Mouse (Mus musculus): Measurements from ENCODE around the gene Tha1. TPM values are rescaled to one million over a fixed set of nuclear protein-coding genes. Genes with fewer than 3 reads are reported as not detected.

Tha1 gene
- polyA plus RNA-seq, 1 experiment from 2014 or later, result 5.5 TPM

DNA sequence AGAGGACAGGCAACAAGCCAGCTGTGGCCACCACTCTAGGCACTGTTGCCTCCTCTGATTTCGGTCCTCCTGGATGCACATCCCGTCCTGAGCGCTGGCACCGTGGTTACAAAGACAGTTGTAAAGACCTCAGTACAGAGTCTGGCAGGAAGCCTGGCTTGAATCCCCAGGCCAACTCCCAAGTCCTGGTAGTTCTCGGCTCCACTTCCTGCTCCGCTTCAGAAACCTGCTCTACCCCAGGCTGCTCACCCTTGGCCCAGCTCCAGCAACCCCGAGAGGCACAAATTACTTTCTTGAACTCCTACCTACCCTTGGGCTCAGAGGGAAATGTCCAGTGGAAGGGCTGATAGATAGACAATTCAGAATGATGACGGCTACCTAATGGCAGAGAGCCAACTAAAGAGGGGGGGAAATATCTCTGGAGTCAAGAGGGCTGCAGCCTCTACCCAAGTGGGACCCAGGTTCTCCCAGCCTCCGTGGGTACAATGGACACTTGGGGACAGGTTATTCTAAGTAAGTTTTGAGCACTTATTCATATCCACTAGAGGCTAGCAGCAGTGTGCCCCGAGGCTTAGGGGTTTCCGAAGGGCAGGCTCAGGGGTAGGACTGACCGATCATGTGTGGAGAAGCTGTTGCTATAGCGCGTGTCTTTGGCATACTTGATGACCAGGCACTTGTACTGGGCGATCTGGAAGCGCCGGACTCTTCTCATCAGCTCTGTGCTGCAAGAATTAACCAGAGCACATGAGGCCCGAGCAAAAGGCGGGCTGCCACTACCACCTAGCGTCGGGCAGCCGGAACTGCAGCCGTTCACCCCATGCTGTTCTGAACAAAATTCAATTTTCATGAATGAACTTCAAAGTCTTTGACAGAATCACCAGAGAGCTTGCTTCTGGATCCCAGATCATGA, 49.0 kb downstream of the Tha1 start:
- Histone ChIP-seq H3K4me1 (replicated peaks) (peaks cover 87% of the 10 kb centered on the region), H3K4me3 (peak overlapping the region; percentile 65), H3K36me3 (peaks cover 26% of the 10 kb centered on the region), H3K27me3 (no peaks in the 10 kb centered on the region), H3K9me3 (replicated peaks) (no peaks in the 10 kb centered on the region), H3K4me2 (peak overlapping the region; percentile 92), H3K27ac (peak overlapping the region; percentile 95), H3K9ac (peak overlapping the region; percentile 73)
- ATAC-seq (replicated peaks; ENCODE audit: insufficient number of reproducible peaks, insufficient read depth, low FRiP score, low read depth), result peak; percentile 67
- WGBS, result 8% methylated on average over 23 of the region's 23 CpGs

DNA sequence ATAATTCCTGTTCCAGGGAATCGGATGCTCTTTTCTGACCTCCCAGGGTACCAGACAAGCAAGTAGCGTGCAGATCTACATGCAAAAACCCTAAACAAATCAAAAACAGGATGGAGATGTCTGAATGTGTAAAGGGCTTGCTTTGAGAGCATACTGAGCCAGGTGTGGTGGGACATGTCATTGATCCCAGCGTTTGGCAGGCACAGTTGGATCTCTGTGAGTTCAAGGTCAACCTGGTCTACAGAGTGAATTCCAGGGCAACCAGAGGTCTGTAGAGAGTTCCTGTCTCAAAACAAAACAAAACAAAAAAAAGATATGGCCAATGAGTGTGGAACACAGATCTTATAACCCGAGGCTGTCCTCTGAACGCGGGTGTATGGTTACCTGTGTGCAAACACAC, 49.9 kb downstream of the Tha1 start:
- no peaks in the 10 kb centered on the region for H3K9me3 ChIP-seq (replicated peaks)
- H3K27me3 ChIP-seq, result no peaks in the 10 kb centered on the region
- peak overlapping the region; percentile 92 for H3K4me2 ChIP-seq
- peak overlapping the region; percentile 95 for H3K27ac ChIP-seq
- no peak for ATAC-seq (replicated peaks; ENCODE audit: insufficient number of reproducible peaks, insufficient read depth, low FRiP score, low read depth)
- no peak overlapping the region for H3K9ac ChIP-seq
- 85% methylated on average over 6 of the region's 6 CpGs for WGBS
- peaks cover 26% of the 10 kb centered on the region for H3K36me3 ChIP-seq
- H3K4me3 ChIP-seq, result no peak overlapping the region; the same call in 1 of the 2 replicates
- peaks cover 84% of the 10 kb centered on the region for H3K4me1 ChIP-seq (replicated peaks)

DNA sequence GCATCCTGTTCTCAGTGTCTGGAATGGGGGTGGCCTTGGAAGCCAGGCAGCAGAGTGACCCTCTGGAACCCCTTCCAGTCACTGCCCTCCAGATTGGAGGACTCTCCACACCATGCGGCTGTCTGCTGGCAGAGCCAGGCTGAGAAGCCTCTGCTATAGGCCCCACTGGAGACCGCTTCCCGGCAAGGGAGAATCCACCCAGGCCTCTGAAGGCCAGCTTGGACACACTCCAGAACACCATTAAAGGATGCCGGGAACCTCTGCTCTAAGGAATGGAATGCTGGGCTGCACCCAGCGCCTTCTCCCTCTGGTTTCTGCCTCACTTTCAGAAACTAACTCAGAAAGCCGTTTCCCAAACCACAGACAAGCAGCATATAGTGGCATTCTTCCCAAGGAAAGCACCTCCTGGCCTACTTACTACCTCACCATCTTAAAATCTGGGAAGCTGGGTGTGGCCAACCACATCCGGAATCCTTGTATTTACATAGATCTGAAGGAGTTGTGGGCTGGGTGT, 50.5 kb downstream of the Tha1 start:
- no peak for ATAC-seq (replicated peaks; ENCODE audit: insufficient number of reproducible peaks, insufficient read depth, low FRiP score, low read depth)
- no peaks in the 10 kb centered on the region for H3K27me3 ChIP-seq
- peaks cover 84% of the 10 kb centered on the region for H3K4me1 ChIP-seq (replicated peaks)
- no peak overlapping the region for H3K4me3 ChIP-seq
- H3K9me3 ChIP-seq (replicated peaks), result no peaks in the 10 kb centered on the region
- H3K9ac ChIP-seq, result no peak overlapping the region
- H3K36me3 ChIP-seq, result peaks cover 33% of the 10 kb centered on the region
- 29% methylated on average over 7 of the region's 7 CpGs for whole genome bisulfite sequencing
- peak overlapping the region; percentile 95 for H3K27ac ChIP-seq
- peak overlapping the region; percentile 33 for H3K4me2 ChIP-seq

DNA sequence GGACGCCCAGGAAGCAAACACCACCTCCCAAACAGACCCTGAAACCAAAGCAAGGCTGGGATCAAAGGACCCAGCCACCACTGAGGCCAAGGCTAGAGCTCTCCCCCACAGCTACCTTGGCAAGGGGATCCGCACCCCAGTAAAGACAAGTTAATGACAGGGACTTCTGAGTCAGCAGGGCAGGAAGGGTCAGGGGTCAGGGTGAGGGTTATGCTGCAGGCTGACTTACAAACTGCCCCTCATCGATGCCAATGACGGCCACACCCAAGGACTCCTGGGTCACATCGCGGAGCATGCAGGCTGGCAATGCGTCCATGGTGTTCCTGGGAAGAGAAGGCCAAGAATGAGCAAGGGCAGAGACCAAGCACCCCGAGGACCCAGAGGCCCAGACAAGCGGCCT, 51.4 kb downstream of the Tha1 start:
- no peaks in the 10 kb centered on the region for H3K9me3 ChIP-seq (replicated peaks)
- H3K27me3 ChIP-seq, result no peaks in the 10 kb centered on the region
- H3K4me1 ChIP-seq (replicated peaks), result peaks cover 75% of the 10 kb centered on the region
- no peak overlapping the region for H3K9ac ChIP-seq
- 86% methylated on average over 9 of the region's 9 CpGs for WGBS
- H3K36me3 ChIP-seq, result peaks cover 42% of the 10 kb centered on the region
- no peak for ATAC-seq (replicated peaks; ENCODE audit: insufficient number of reproducible peaks, insufficient read depth, low FRiP score, low read depth)
- no peak overlapping the region for H3K4me3 ChIP-seq
- no peak overlapping the region for H3K27ac ChIP-seq
- no peak overlapping the region for H3K4me2 ChIP-seq

DNA sequence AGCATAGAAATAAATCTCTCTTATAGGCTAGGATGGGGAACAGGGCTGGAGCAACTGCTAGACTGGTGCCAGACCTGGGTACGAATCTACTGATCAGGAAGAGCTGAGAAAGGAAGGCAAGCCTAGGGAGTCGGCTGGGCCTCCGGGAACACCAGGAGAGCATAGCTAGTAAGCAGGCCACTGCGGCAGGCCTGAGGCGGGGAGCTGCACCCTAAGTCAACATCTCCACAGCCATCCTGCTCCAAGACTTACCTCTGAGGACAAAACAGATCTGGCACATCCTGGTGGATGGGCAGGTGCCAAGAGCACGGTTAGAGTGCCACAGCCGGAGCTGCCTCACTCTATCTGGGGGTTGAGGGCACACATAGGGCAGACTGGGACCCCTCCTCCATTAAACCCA, 53.1 kb downstream of the Tha1 start:
- Histone ChIP-seq H3K9me3 (replicated peaks) (no peaks in the 10 kb centered on the region), H3K27ac (peak overlapping the region; percentile 89), H3K9ac (no peak overlapping the region), H3K4me3 (no peak overlapping the region), H3K27me3 (no peaks in the 10 kb centered on the region), H3K36me3 (peaks cover 54% of the 10 kb centered on the region), H3K4me2 (no peak overlapping the region), H3K4me1 (replicated peaks) (peaks cover 68% of the 10 kb centered on the region)
- ATAC-seq (replicated peaks; ENCODE audit: insufficient number of reproducible peaks, insufficient read depth, low FRiP score, low read depth), result no peak
- 87% methylated on average over 7 of the region's 7 CpGs for WGBS

DNA sequence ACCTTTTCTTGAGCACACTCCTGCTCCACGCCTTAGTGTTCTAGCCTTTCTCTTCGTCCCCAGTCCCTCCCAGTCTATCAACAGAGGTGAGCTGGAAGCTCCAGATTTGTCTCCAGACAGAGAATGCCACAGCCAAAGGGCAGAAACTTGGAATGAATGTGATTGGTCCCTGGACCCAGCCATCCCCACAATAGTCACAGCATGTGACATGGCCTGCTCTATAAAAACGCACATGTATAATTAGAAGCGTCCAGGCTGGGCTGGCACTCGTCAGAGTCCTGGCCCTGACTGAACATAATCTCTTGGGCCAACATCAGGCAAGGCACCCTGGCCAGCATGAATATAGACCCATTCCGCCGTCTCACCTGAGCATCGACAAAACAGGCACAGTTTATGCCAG, 54.2 kb downstream of the Tha1 start:
- no peak overlapping the region for H3K9ac ChIP-seq
- H3K4me1 ChIP-seq (replicated peaks), result peaks cover 70% of the 10 kb centered on the region
- 49% methylated on average over 8 of the region's 8 CpGs for WGBS
- H3K27ac ChIP-seq, result peak overlapping the region; percentile 89
- peak; percentile 77 for ATAC-seq (replicated peaks; ENCODE audit: insufficient number of reproducible peaks, insufficient read depth, low FRiP score, low read depth)
- no peaks in the 10 kb centered on the region for H3K27me3 ChIP-seq
- no peaks in the 10 kb centered on the region for H3K9me3 ChIP-seq (replicated peaks)
- H3K4me3 ChIP-seq, result no peak overlapping the region
- H3K4me2 ChIP-seq, result peak overlapping the region; percentile 17; the same call in 1 of the 2 replicates
- H3K36me3 ChIP-seq, result peaks cover 63% of the 10 kb centered on the region

Other genes with a start within 250 kb of the Tha1 start
- gene Tnrc6c, start 219.2 kb downstream of the Tha1 start, polyA plus RNA-seq (2015; fragmentation: Nextera tagmentation; extraction: Ambion mirVana), result 6.6 and 7.3 TPM in 2 replicates
- gene Tmc8, start 91.4 kb downstream of the Tha1 start, polyA plus RNA-seq (2015; fragmentation: Nextera tagmentation; extraction: Ambion mirVana), result 2.7 and 3.8 TPM in 2 replicates
- gene Tmc6, start 91.3 kb downstream of the Tha1 start, polyA plus RNA-seq (2015; fragmentation: Nextera tagmentation; extraction: Ambion mirVana), result 20.9 and 28.3 TPM in 2 replicates
- 0.34 and 0.65 TPM in 2 replicates for gene 6030468B19Rik, start 75.8 kb downstream of the Tha1 start, polyA plus RNA-seq (2015; fragmentation: Nextera tagmentation; extraction: Ambion mirVana)
- 0.97 and 1.5 TPM in 2 replicates for gene Gm20708, start 63.8 kb downstream of the Tha1 start, polyA plus RNA-seq (2015; fragmentation: Nextera tagmentation; extraction: Ambion mirVana)
- gene Syngr2, start 63.8 kb downstream of the Tha1 start, polyA plus RNA-seq (2015; fragmentation: Nextera tagmentation; extraction: Ambion mirVana), result 84.6 and 105 TPM in 2 replicates
- 15.1 and 16.6 TPM in 2 replicates for gene Afmid, start 47.6 kb downstream of the Tha1 start, polyA plus RNA-seq (2015; fragmentation: Nextera tagmentation; extraction: Ambion mirVana)
- gene Tk1, start 47.4 kb downstream of the Tha1 start, polyA plus RNA-seq (2015; fragmentation: Nextera tagmentation; extraction: Ambion mirVana), result 92.9 and 102 TPM in 2 replicates
- gene Birc5, start 24.2 kb downstream of the Tha1 start, polyA plus RNA-seq (2015; fragmentation: Nextera tagmentation; extraction: Ambion mirVana), result 202 and 215 TPM in 2 replicates
- gene Tmem235, start 12.7 kb downstream of the Tha1 start, polyA plus RNA-seq (2015; fragmentation: Nextera tagmentation; extraction: Ambion mirVana), result not detected in 2 replicates
- gene Socs3, start 96.6 kb upstream of the Tha1 start, polyA plus RNA-seq (2015; fragmentation: Nextera tagmentation; extraction: Ambion mirVana), result 6.7 and 10.9 TPM in 2 replicates
- gene Pgs1, start 112.8 kb upstream of the Tha1 start, polyA plus RNA-seq (2015; fragmentation: Nextera tagmentation; extraction: Ambion mirVana), result 21.9 and 26.8 TPM in 2 replicates